Mouse (Mus musculus) midbrain, embryonic 13.5 days (tissue): ENCODE data around the gene Hist1h2bq. TPM values are rescaled to one million over a fixed set of nuclear protein-coding genes. Genes with fewer than 3 reads are reported as not detected.
A peak's percentile ranks its signal among the peaks of the same experiment; 100 is the strongest.
"Not testable (repeated sequence)": the region's sequence is repeated elsewhere in the genome, so short reads cannot be mapped to it uniquely, and the experiment has no call there.

Source experiments
- ATAC-seq: fragments of 200-750 bp; cut with Nextera tagmentation; 2 replicates; pipeline ENCODE4 v1.8.0; 2017; ENCODE audit warnings: mild to moderate bottlenecking, moderate TSS enrichment, moderate library complexity
- H3K27ac ChIP-seq: fragments of 300-500 bp; sonication (generic); 2 replicates; pipeline ENCODE4 v1.5.1; 2015; ENCODE audit warnings: inconsistent platforms, mild to moderate bottlenecking, moderate library complexity
- H3K27me3 ChIP-seq: fragments of 300-500 bp; sonication (generic); 2 replicates; pipeline ENCODE4 v1.6.1; 2015; ENCODE audit warnings: mild to moderate bottlenecking, inconsistent platforms
- H3K36me3 ChIP-seq: fragments of 300-500 bp; sonication (generic); 2 replicates; pipeline ENCODE4 v1.6.1; 2015; ENCODE audit warnings: mild to moderate bottlenecking, inconsistent platforms
- H3K4me1 ChIP-seq: fragments of 300-500 bp; sonication (generic); replicated peaks from 2 replicates; pipeline ENCODE4 v1.6.1; 2015; ENCODE audit warnings: inconsistent platforms
- H3K4me2 ChIP-seq: fragments of 300-500 bp; sonication (generic); replicated peaks from 2 replicates; pipeline ENCODE4 v1.6.1; 2015; ENCODE audit warnings: moderate library complexity, mild to moderate bottlenecking, inconsistent platforms
- H3K4me3 ChIP-seq: fragments of 300-500 bp; sonication (generic); replicated peaks from 2 replicates; pipeline ENCODE4 v1.5.1; 2015; ENCODE audit warnings: mild to moderate bottlenecking, inconsistent platforms
- H3K9ac ChIP-seq: fragments of 300-500 bp; sonication (generic); replicated peaks from 2 replicates; pipeline ENCODE4 v1.6.1; 2015; ENCODE audit warnings: mild to moderate bottlenecking, inconsistent platforms
- H3K9me3 ChIP-seq: fragments of 300-500 bp; sonication (generic); 2 replicates; pipeline ENCODE4 v1.6.1; 2016; ENCODE audit warnings: mild to moderate bottlenecking, inconsistent platforms
- WGBS: fragments of 180-500 bp; shearing (Covaris S2); methylation state at CpG from one replicate; pipeline ENCODE4 v1.1.7; 2015; 5-methylcytosine and 5-hydroxymethylcytosine counted together
- polyA plus RNA-seq: library from polyadenylated mRNA; unstranded; fragments of >200 nt; fragmentation: Nextera tagmentation; extraction: Ambion mirVana; gene quantifications from 2 replicates; pipeline ENCODE4 v1.2.1, GENCODE M21; 2015

Hist1h2bq gene
- polyA plus RNA-seq, 1 experiment from 2014 or later = 11.1 TPM

GRCm38 (mm10) chr13:21828511-21828910 is 18.5 kb upstream of the Hist1h2bq start:
- WGBS = 88% methylated on average over 3 of the region's 3 CpGs
- H3K4me1 ChIP-seq = no peaks in the 10 kb centered on the region
- no peak overlapping the region for H3K27ac ChIP-seq
- no peak overlapping the region for H3K4me2 ChIP-seq
- H3K36me3 ChIP-seq = no peaks in the 10 kb centered on the region
- no peaks in the 10 kb centered on the region for H3K27me3 ChIP-seq
- no peak for ATAC-seq
- H3K4me3 ChIP-seq = no peak overlapping the region
- no peak overlapping the region for H3K9ac ChIP-seq
- no peaks in the 10 kb centered on the region for H3K9me3 ChIP-seq

GRCm38 (mm10) chr13:21820082-21820890 is 10.3 kb upstream of the Hist1h2bq start:
- not testable (repeated sequence) for H3K4me2 ChIP-seq, H3K27ac ChIP-seq, H3K4me3 ChIP-seq, H3K27me3 ChIP-seq, H3K36me3 ChIP-seq, H3K9ac ChIP-seq, H3K4me1 ChIP-seq, ATAC-seq, H3K9me3 ChIP-seq
- 67% methylated on average over 6 of the region's 16 CpGs for WGBS

DNA sequence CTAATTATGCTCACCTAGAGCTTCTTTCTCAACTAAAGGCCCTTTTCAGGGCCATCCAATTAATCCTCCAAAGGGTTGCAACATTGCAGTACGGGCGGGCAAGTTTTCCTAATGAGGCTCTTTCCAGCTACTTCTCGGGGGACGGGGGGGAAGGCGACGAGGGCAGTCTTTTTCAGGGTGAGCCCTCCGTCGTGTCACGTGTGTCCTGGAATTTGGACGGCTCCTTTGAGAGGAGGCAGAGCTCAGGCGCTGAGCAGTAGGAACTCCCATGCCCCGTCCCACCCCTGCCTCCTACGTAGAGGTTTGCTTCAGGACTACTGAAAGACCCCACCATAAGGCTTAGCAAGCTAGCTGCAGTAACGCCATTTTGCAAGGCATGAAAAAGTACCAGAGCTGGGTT is 2.1 kb upstream of the Hist1h2bq start:
- peak; percentile 28 for ATAC-seq
- H3K4me3 ChIP-seq = peak overlapping the region; percentile 23

DNA sequence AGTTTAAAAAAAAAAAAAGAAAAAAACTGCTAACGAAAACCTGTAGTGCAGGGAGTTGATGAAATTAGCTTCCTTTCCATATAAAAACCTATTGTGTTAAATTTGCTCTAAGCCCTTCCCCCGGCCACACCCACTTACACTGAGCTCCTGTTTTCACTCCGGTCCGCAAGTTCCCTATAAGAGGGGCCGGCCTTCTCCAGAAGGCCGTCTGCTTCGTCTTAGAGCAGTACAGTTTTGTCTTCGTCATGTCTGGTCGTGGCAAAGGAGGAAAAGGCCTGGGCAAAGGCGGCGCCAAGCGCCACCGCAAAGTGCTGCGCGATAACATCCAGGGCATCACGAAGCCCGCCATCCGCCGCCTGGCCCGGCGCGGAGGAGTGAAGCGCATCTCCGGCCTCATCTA is 1.5 kb upstream of the Hist1h2bq start, which contains the start of gene Hist1h4m:
TSS of gene Hist1h4m (plus strand) at position 208 of the 400 bp plus-strand sequence.
- not testable (repeated sequence) for H3K27me3 ChIP-seq, H3K9ac ChIP-seq, H3K4me1 ChIP-seq, H3K36me3 ChIP-seq, H3K9me3 ChIP-seq, H3K27ac ChIP-seq
- peak; percentile 44 for ATAC-seq
- no CpG with 5 or more reads among the region's 24 CpGs for WGBS
- peak within 1 kb of the TSS; percentile 23 for H3K4me3 ChIP-seq
- H3K4me2 ChIP-seq = peak within 1 kb of the TSS; percentile 48

More for the DNA sequence above, 2.1 kb upstream of the Hist1h2bq start:
- not testable (repeated sequence) for H3K27me3 ChIP-seq, H3K4me1 ChIP-seq, H3K27ac ChIP-seq, H3K36me3 ChIP-seq, H3K9me3 ChIP-seq, H3K9ac ChIP-seq
- 0% methylated on average over 14 of the region's 14 CpGs for WGBS
- peak overlapping the region; percentile 48 for H3K4me2 ChIP-seq

DNA sequence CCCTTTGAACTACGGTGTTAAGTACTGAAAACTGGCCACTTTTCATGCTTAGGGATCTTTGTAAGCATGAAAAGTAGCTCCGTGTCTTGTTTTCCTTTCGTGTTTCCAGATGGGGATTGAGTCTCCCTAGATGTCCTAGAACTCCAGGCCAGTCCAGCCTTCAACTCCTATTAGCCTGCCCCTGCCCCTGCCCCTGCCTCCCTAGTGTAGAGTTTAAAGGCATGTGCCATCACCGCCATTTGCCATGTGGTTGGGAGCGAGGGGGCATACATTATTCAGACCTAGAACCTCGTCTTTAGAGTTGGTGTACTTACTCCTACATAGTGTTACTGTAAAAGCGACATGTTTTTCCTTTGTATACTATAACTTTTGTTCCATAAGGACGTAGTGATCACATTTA is 1.1 kb upstream of the Hist1h2bq start:
- peak; percentile 47 for ATAC-seq
- WGBS = no CpG with 5 or more reads among the region's 8 CpGs

GRCm38 (mm10) chr13:21803058-21803457 is 6.9 kb downstream of the Hist1h2bq start:
- not testable (repeated sequence) for H3K4me1 ChIP-seq, H3K36me3 ChIP-seq, H3K4me3 ChIP-seq, H3K9ac ChIP-seq, H3K4me2 ChIP-seq, H3K27me3 ChIP-seq, H3K27ac ChIP-seq, H3K9me3 ChIP-seq
- ATAC-seq = peak; percentile 60; the same call in 1 of the 2 replicates
- no CpG with 5 or more reads among the region's 4 CpGs for WGBS

More for the DNA sequence above, 1.1 kb upstream of the Hist1h2bq start:
- not testable (repeated sequence) for H3K9ac ChIP-seq, H3K36me3 ChIP-seq, H3K27ac ChIP-seq, H3K4me2 ChIP-seq, H3K4me3 ChIP-seq, H3K4me1 ChIP-seq, H3K9me3 ChIP-seq, H3K27me3 ChIP-seq

GRCm38 (mm10) chr13:21797163-21797562 is 12.8 kb downstream of the Hist1h2bq start:
- not testable (repeated sequence) for H3K27ac ChIP-seq, H3K36me3 ChIP-seq, H3K4me3 ChIP-seq, H3K9me3 ChIP-seq, H3K4me2 ChIP-seq, H3K4me1 ChIP-seq, H3K27me3 ChIP-seq, H3K9ac ChIP-seq, ATAC-seq

DNA sequence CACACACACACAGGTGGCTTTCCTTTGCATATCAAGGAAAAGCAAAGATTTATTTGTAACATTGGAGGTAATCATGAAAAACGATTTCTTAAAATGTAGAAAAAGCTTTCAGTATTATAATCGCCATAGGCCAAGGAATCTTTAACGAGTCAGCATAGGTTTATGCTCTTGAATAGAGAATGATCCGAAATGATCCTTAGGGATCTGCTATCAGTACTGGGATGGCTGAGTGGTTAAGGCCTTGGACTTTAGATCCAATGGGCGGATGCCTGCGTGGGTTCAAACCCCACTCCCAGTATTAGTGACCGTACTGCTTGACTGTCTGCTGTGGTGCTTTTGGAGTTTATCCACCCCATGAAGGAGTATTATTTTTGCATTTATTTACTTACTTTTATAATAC is 14.4 kb downstream of the Hist1h2bq start:
- H3K9me3 ChIP-seq = no peaks in the 10 kb centered on the region
- H3K4me1 ChIP-seq = peaks cover 5% of the 10 kb centered on the region
- no peak overlapping the region for H3K27ac ChIP-seq
- no peak for ATAC-seq
- no peak overlapping the region for H3K4me3 ChIP-seq
- 93% methylated on average over 7 of the region's 7 CpGs for WGBS
- H3K4me2 ChIP-seq = no peak overlapping the region
- no peaks in the 10 kb centered on the region for H3K36me3 ChIP-seq
- H3K27me3 ChIP-seq = no peaks in the 10 kb centered on the region
- no peak overlapping the region for H3K9ac ChIP-seq

DNA sequence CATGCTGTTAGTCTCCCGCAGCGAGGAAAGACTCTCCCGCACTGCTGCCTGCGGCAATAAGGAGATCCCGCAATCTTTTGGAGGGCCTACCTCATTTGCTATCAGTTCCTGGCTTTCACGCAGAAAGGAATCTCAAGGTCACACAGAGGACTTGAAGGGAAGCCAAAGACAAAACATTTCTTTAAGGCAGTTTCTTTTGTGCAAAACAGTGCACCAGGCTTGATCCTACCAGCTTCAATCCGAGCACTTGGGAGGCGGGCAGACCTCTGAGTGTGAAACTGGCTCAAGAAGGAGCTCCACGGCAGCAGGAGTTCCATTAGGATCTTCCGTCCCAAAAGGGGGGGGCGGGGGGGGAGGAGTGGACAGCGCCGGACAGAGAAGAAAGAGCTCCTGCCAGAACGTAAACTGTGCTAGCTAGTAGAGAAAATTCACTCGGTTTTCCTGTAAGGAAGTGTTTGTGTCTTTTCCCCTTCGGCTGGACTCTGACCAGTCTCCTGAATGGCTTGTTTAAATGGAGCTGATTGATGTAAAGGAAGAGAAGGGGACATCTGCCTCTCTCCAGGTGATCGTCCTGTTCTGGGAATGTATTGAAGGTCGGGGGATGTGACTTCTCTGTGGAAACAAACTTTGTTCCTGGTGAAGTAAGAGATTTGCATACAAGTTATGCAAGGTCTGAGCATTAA is 19.3 kb downstream of the Hist1h2bq start:
- no peaks in the 10 kb centered on the region for H3K36me3 ChIP-seq
- H3K9ac ChIP-seq = peak overlapping the region; percentile 50; the same call in 1 of the 2 replicates
- no peak for ATAC-seq
- 7% methylated on average over 18 of the region's 18 CpGs for WGBS
- H3K9me3 ChIP-seq = no peaks in the 10 kb centered on the region
- peak overlapping the region; percentile 33 for H3K4me2 ChIP-seq
- peaks cover 23% of the 10 kb centered on the region for H3K4me1 ChIP-seq
- no peak overlapping the region for H3K27ac ChIP-seq
- no peak overlapping the region for H3K4me3 ChIP-seq
- H3K27me3 ChIP-seq = no peaks in the 10 kb centered on the region

GRCm38 (mm10) chr13:21789925-21790324 is 20.1 kb downstream of the Hist1h2bq start:
- Histone ChIP-seq H3K36me3 (no peaks in the 10 kb centered on the region), H3K9me3 (no peaks in the 10 kb centered on the region), H3K27ac (no peak overlapping the region), H3K9ac (no peak overlapping the region), H3K4me3 (no peak overlapping the region), H3K4me1 (peaks cover 24% of the 10 kb centered on the region), H3K4me2 (no peak overlapping the region), H3K27me3 (no peaks in the 10 kb centered on the region)
- WGBS = 61% methylated on average over 6 of the region's 6 CpGs
- ATAC-seq = no peak

DNA sequence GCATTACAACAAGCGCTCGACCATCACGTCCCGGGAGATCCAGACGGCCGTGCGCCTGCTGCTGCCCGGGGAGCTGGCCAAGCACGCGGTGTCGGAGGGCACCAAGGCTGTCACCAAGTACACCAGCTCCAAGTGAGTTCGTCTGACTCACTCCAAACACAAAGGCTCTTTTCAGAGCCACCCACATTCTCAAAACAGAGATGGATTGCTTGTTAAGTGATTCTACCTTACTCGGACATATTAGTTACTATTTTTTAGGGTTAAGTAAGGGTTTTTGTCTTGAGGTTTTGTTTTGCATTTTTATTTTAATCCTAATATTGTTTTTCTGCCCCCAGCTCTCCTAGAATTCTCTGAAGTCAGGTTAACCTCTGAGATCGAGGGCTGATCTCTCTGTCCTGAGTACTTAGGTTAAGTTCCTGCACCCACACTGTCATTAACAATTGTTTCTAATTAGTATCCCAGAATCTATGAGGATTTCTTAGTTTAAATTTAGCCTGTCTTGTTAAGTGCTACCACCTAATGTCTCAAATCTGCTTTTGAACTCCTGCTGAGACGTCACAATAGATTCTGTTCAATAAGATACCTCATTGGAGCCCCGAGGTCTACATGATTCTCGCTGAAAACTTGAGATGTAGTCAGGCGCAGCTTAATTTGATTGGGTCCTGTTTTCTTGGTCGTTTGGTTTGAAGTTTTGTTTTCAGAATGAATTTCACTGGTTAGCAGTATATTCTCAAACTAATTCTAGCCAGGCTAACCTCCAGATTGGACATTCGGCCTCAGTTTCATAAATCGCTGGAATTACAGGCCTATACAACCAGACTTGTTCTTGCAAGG is 22.0 kb downstream of the Hist1h2bq start:
- 8% methylated on average over 17 of the region's 21 CpGs for WGBS
- no peak for ATAC-seq
- Histone ChIP-seq H3K27me3 (no peaks in the 10 kb centered on the region), H3K4me3 (peak overlapping the region; percentile 39), H3K4me2 (peak overlapping the region; percentile 64), H3K27ac (peak overlapping the region; percentile 68), H3K36me3 (no peaks in the 10 kb centered on the region), H3K9ac (peak overlapping the region; percentile 41; the same call in 1 of the 2 replicates), H3K4me1 (peaks cover 34% of the 10 kb centered on the region), H3K9me3 (no peaks in the 10 kb centered on the region)
